Mouse (Mus musculus): Measurements from ENCODE around the gene Olfr1061. TPM values are rescaled to one million over a fixed set of nuclear protein-coding genes. Genes with fewer than 3 reads are reported as not detected.

The Olfr1061 gene
- not detected for polyA plus RNA-seq (2017; shearing (Covaris generic))

DNA sequence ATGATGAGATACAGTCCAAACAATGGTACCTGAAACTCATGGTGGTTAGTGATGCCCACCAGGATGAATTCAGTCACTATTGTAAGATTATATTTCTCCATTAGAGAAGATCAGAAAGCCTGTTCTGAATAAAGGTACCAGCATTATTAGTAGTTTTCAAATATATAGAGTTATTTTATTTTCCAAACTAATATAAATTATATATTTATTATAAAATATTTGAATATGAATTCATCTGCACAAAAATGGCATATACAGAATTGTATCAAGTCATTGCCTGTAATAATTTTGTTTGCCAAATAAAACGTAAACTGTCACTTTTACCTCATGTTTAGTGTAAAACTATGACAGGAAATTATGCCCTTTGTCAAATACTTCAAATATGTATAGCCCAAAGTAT is at the start of gene Olfr1061:
Gene Olfr1061, minus strand, starts transcription at position 101 of the 400 bp plus-strand sequence.

DNA sequence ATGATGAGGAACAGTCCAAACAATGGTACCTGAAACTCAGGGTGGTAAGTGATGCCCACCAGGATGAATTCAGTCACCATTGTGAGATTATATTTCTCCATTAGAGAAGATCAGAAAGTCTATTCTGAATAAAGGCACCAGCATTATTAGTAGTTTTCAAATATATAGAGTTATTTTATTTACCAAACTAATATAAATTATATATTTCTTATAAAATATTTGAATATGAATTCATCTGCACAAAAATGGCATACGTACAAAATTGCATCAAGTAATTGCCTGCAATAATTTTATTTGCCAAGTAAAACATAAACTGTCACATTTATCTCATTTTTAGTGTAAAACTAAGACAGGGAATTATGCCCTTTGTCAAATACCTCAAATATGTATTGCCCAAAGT is 42.3 kb upstream of the Olfr1061 start, which contains the start of gene Olfr1066:
Gene Olfr1066, minus strand, starts transcription at position 101 of the 400 bp plus-strand sequence.

DNA sequence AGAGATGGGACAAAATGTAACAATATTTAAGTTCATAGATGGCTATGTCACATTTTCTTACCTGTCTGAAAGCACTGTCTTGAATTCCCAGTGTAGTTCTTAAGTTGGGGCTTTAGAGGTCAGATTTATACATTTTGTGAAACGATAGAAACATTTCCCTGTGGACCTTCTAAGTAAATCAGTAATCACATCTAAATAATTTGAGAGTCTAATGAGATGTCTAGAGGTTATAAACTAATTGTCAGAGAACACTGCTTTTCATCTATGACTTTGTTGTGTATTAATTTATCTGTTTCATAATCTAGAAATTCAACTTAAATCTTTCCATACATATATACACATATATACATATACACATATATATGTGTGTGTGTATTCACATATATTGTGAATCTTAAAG is 36.6 kb upstream of the Olfr1061 start, which contains the start of gene Olfr1065:
Gene Olfr1065, minus strand, starts transcription at position 101 of the 400 bp plus-strand sequence.

DNA sequence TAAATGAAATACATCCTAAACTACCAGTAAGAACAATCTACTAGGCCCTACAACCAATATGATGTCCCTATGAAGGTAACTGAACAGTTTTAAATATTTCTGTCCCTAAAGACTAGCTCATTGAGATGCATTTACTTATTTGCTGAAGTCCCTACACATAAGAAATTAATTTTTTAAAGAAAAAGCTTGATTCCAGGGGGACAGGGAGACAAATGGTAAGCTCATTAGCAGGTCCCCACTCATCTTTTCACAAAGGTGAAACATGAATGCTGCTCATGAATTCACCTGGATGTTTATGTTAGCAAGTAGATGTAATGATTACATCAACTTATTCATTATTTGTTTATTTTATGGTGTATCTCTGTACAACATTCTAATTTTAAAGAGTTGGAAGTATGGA is 12.8 kb upstream of the Olfr1061 start, which contains the start of gene Olfr1062:
Gene Olfr1062, minus strand, starts transcription at position 101 of the 400 bp plus-strand sequence.

DNA sequence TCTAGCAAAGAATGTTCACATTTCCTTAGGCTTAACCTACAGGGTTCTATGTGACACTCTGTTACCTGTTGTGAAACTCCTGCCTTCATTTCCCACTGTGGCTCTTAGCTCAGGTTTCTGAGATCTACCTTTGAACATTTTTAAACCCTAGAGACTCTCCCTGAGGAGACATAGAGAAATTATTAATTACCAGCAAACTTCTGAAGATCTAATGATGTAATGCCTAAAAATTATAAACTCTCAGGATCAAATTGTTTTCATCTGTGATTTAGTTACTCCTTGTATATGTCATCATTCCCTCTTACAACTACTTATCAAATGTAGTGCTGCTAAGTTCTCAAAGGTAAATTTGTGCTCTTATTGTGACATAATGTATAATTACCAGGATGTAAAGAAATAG is 25.4 kb downstream of the Olfr1061 start, which contains the start of gene Olfr1058:
Gene Olfr1058, minus strand, starts transcription at position 101 of the 400 bp plus-strand sequence.

DNA sequence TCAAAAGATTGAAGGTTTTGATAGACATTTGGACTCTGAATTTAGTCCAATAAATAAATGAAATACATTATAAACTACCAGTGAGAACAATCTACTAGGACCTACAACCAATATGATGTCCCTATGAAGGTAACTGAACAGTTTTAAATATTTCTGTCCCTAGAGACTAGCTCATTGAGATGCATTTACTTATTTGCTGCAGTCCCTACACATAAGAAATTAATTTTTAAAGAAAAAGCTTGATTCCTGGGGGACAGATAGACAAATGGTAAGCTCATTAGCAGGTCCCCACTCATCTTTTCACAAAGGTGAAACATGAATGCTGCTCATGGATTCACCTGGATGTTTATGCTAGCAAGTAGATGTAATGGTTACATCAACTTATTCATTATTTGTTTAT is 35.6 kb downstream of the Olfr1061 start, which contains the start of gene Olfr1057:
Gene Olfr1057, minus strand, starts transcription at position 101 of the 400 bp plus-strand sequence.

Other genes starting within 250 kb of the Olfr1061 start
- gene Olfr1043, start 246.5 kb downstream of the Olfr1061 start, polyA plus RNA-seq (2017; shearing (Covaris generic)): 0.37 TPM
- gene Olfr1044, start 236.2 kb downstream of the Olfr1061 start, polyA plus RNA-seq (2017; shearing (Covaris generic)): not detected
- not detected for gene Olfr52, start 228.4 kb downstream of the Olfr1061 start, polyA plus RNA-seq (2017; shearing (Covaris generic))
- 0.15 TPM for gene Olfr1045, start 211.0 kb downstream of the Olfr1061 start, polyA plus RNA-seq (2017; shearing (Covaris generic))
- not detected for gene Olfr1046, start 194.7 kb downstream of the Olfr1061 start, polyA plus RNA-seq (2017; shearing (Covaris generic))
- gene Olfr1047, start 182.6 kb downstream of the Olfr1061 start, polyA plus RNA-seq (2017; shearing (Covaris generic)): not detected
- gene Olfr1048, start 173.8 kb downstream of the Olfr1061 start, polyA plus RNA-seq (2017; shearing (Covaris generic)): 0.15 TPM
- not detected for gene Olfr1049, start 155.7 kb downstream of the Olfr1061 start, polyA plus RNA-seq (2017; shearing (Covaris generic))
- gene Olfr1051, start 135.0 kb downstream of the Olfr1061 start, polyA plus RNA-seq (2017; shearing (Covaris generic)): not detected
- gene Olfr1052, start 121.6 kb downstream of the Olfr1061 start, polyA plus RNA-seq (2017; shearing (Covaris generic)): not detected
- not detected for gene Olfr1053, start 98.8 kb downstream of the Olfr1061 start, polyA plus RNA-seq (2017; shearing (Covaris generic))
- gene Olfr1054, start 78.6 kb downstream of the Olfr1061 start, polyA plus RNA-seq (2017; shearing (Covaris generic)): not detected
- gene Olfr1055, start 63.8 kb downstream of the Olfr1061 start, polyA plus RNA-seq (2017; shearing (Covaris generic)): not detected
- not detected for gene Olfr1056, start 51.6 kb downstream of the Olfr1061 start, polyA plus RNA-seq (2017; shearing (Covaris generic))
- not detected for gene Olfr1057, start 35.7 kb downstream of the Olfr1061 start, polyA plus RNA-seq (2017; shearing (Covaris generic))
- gene Olfr1058, start 25.5 kb downstream of the Olfr1061 start, polyA plus RNA-seq (2017; shearing (Covaris generic)): not detected
- not detected for gene Olfr1062, start 12.7 kb upstream of the Olfr1061 start, polyA plus RNA-seq (2017; shearing (Covaris generic))
- not detected for gene Olfr1065, start 36.5 kb upstream of the Olfr1061 start, polyA plus RNA-seq (2017; shearing (Covaris generic))
- not detected for gene Olfr1066, start 42.2 kb upstream of the Olfr1061 start, polyA plus RNA-seq (2017; shearing (Covaris generic))
- not detected for gene Olfr228, start 73.3 kb upstream of the Olfr1061 start, polyA plus RNA-seq (2017; shearing (Covaris generic))
- gene Olfr1076, start 94.4 kb upstream of the Olfr1061 start, polyA plus RNA-seq (2017; shearing (Covaris generic)): not detected
- not detected for gene Olfr1079, start 128.4 kb upstream of the Olfr1061 start, polyA plus RNA-seq (2017; shearing (Covaris generic))
- not detected for gene Olfr1080, start 144.2 kb upstream of the Olfr1061 start, polyA plus RNA-seq (2017; shearing (Covaris generic))
- gene Olfr1082, start 184.9 kb upstream of the Olfr1061 start, polyA plus RNA-seq (2017; shearing (Covaris generic)): 0.30 TPM
- not detected for gene Olfr1084, start 225.7 kb upstream of the Olfr1061 start, polyA plus RNA-seq (2017; shearing (Covaris generic))
- gene Olfr1085, start 248.0 kb upstream of the Olfr1061 start, polyA plus RNA-seq (2017; shearing (Covaris generic)): not detected